Mouse (Mus musculus) stomach, postnatal 0 days (tissue): ENCODE measurements around the gene Arid3b.

ENCODE experiments used
- CTCF ChIP-seq: IDR thresholded peaks from 2 replicates; pipeline ENCODE4 v1.5.1; 2016; ENCODE audit warnings: antibody characterized with exemption, low read depth, mild to moderate bottlenecking, moderate library complexity
- EP300 ChIP-seq: optimal IDR thresholded peaks from 2 replicates; pipeline ENCODE3; 2016; ENCODE audit warnings: antibody characterized with exemption

DNA sequence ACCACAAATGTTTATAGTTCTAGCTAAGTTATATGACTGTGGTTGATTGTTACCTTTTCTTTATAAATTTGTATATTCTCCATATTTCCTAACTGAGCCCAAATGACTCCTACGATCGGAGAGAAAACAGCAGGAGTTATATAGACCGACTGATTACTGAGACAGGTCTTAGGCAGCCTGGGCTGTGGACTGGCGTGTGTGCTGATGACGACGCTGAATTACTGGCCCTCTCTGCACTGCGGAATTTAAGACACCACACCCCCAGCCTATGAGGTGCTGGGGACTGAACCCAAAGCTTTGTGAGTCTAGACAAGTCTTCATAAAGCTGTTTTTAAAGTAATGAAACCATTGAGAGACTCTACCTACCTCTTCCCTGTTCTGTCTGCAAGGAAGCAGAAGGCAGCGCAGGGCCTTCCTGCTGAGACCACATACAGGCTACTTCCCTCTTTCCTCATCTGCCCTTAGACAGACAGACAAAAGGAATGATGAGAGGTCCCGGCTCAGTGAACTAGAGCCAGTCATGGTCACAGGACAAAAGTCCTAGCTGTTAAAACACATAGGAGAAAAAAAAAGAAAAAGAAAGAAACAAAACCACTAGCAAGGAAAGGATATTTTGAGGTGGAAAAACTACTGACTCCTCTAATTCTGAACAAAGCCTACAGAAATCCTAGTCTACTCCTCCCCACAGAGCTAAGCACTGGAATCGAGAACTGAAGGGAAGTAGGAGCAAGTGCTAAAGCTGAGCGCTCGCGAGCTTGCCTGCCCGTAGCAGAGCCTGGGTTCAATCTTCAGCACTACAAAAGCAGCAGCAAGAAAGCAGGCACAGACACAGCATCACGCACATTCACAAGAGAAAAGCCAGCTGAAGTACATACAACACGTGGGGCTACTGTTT, 16.2 kb downstream of the Arid3b start:
- TF ChIP-seq CTCF, result no peak
- no peak for TF ChIP-seq EP300
